Mouse (Mus musculus) liver, embryonic 14.5 days (tissue): ENCODE measurements around the gene Hdac9. TPM values are rescaled to one million over a fixed set of nuclear protein-coding genes. Genes with fewer than 3 reads are reported as not detected.

Experiments used
- ATAC-seq: fragments of 200-750 bp; cut with Nextera tagmentation; 2 replicates; pipeline ENCODE4 v1.8.0; 2017; ENCODE audit warnings: moderate number of reproducible peaks, mild to moderate bottlenecking, moderate library complexity; ENCODE audit not compliant: insufficient read depth
- DNase-seq, 3 experiments: peaks; one replicate each; pipeline ENCODE4 v3.0.0-alpha.2; 2012 to 2013; ENCODE audit warnings: low read depth in 3 of 3, low spot score in 3 of 3
- H3K27ac ChIP-seq: fragments of 300-500 bp; sonication (generic); 2 replicates; pipeline ENCODE4 v1.5.1; 2014; ENCODE audit warnings: moderate library complexity, mild to moderate bottlenecking, control low read depth, inconsistent platforms
- H3K27me3 ChIP-seq: fragments of 300-500 bp; sonication (generic); 2 replicates; pipeline ENCODE4 v1.6.1; 2014; ENCODE audit warnings: mild to moderate bottlenecking, low read length, moderate library complexity; ENCODE audit not compliant: control insufficient read depth, insufficient read depth
- H3K36me3 ChIP-seq: fragments of 300-500 bp; sonication (generic); replicated peaks from 2 replicates; pipeline ENCODE4 v1.6.1; 2014; ENCODE audit warnings: low read depth; ENCODE audit not compliant: control insufficient read depth, insufficient read depth
- H3K4me1 ChIP-seq, 2 experiments: fragments of 200-500 bp in 1 of 2; fragments of 300-500 bp in 1 of 2; sonication (generic) in 1 of 2; replicated peaks; 2 replicates each; pipeline ENCODE4 v1.6.1; 2012 to 2014; ENCODE audit warnings: antibody characterized with exemption in 1 of 2, inconsistent platforms in 1 of 2, low read length in 1 of 2; ENCODE audit not compliant: control insufficient read depth in 2 of 2, insufficient read depth in 2 of 2
- H3K4me2 ChIP-seq: fragments of 300-500 bp; sonication (generic); 2 replicates; pipeline ENCODE4 v1.6.1; 2014; ENCODE audit warnings: low read depth, mild to moderate bottlenecking, control low read depth, moderate library complexity
- H3K4me3 ChIP-seq, 2 experiments: fragments of 200-500 bp in 1 of 2; fragments of 300-500 bp in 1 of 2; sonication (generic) in 1 of 2; 2 replicates each; pipeline ENCODE4 v1.5.1; 2012 to 2014; ENCODE audit warnings: low read depth in 2 of 2, low read length in 2 of 2, mild to moderate bottlenecking in 2 of 2, control low read depth in 1 of 2, inconsistent platforms in 1 of 2, moderate library complexity in 1 of 2; ENCODE audit not compliant: insufficient read depth in 1 of 2
- H3K9ac ChIP-seq: fragments of 300-500 bp; sonication (generic); replicated peaks from 2 replicates; pipeline ENCODE4 v1.6.1; 2014; ENCODE audit warnings: mild to moderate bottlenecking, control low read depth, moderate library complexity
- H3K9me3 ChIP-seq: fragments of 300-500 bp; sonication (generic); 2 replicates; pipeline ENCODE4 v1.6.1; 2016; ENCODE audit warnings: low read length, mixed read lengths; ENCODE audit not compliant: control insufficient read depth
- CTCF ChIP-seq: IDR thresholded peaks from 2 replicates; pipeline ENCODE4 v1.5.1; 2016; ENCODE audit warnings: antibody characterized with exemption, low read depth, control low read depth
- EP300 ChIP-seq: IDR thresholded peaks from 2 replicates; pipeline ENCODE4 v1.6.1; 2016; ENCODE audit warnings: antibody characterized with exemption, low read depth
- WGBS: fragments of 180-500 bp; shearing (Covaris S2); extraction: QIAGEN DNeasy Blood & Tissue Kit; methylation state at CpG from one replicate; pipeline ENCODE4 v1.1.7; 2014; ENCODE audit not compliant: insufficient replicate concordance; 5-methylcytosine and 5-hydroxymethylcytosine counted together
- polyA plus RNA-seq, 2 experiments: library from polyadenylated mRNA; depleted of rRNA in 1 of 2; stranded (reverse) in 1 of 2; unstranded in 1 of 2; fragments of >200 nt; fragmentation: Nextera tagmentation in 1 of 2; extraction: Ambion mirVana in 1 of 2; gene quantifications; 2 replicates each; pipeline versions ENCODE4 v1.2.1 to v1.2.3; 2012 to 2014

Gene Hdac9
- polyA plus RNA-seq, 2 experiments = 1.3 to 1.4 TPM

- Histone ChIP-seq H3K9me3 (no peaks in the 10 kb centered on the region), H3K27ac (no peak overlapping the region), H3K4me1 (no peaks in the 10 kb centered on the region), H3K36me3 (no peaks in the 10 kb centered on the region), H3K9ac (no peak overlapping the region), H3K4me3 (no peak overlapping the region), H3K27me3 (no peaks in the 10 kb centered on the region), H3K4me2 (no peak overlapping the region)
- WGBS = 43% methylated on average over 2 of the region's 2 CpGs
- TF ChIP-seq CTCF (no peak), EP300 (no peak)
- DNase-seq (no peak), ATAC-seq (no peak)
Measured at GRCm38 (mm10) chr12:34874926-34875325, 42.0 kb downstream of the Hdac9 start.

GRCm38 (mm10) chr12:34871028-34871427, 45.9 kb downstream of the Hdac9 start:
- WGBS = 65% methylated on average over 7 of the region's 7 CpGs
- H3K27ac ChIP-seq = no peak overlapping the region
- ATAC-seq = no peak

GRCm38 (mm10) chr12:34841196-34841595, 75.7 kb downstream of the Hdac9 start:
- no peak overlapping the region for H3K4me2 ChIP-seq
- WGBS = 58% methylated on average over 4 of the region's 4 CpGs
- H3K9ac ChIP-seq = no peak overlapping the region
- H3K27ac ChIP-seq = no peak overlapping the region
- no peaks in the 10 kb centered on the region for H3K36me3 ChIP-seq
- no peak for ATAC-seq
- no peaks in the 10 kb centered on the region for H3K27me3 ChIP-seq
- no peaks in the 10 kb centered on the region for H3K9me3 ChIP-seq
- no peak overlapping the region for H3K4me3 ChIP-seq
- no peak for DNase-seq
- TF ChIP-seq EP300 = no peak
- no peak for TF ChIP-seq CTCF
- no peaks in the 10 kb centered on the region for H3K4me1 ChIP-seq

More at GRCm38 (mm10) chr12:34871028-34871427, 45.9 kb downstream of the Hdac9 start:
- Histone ChIP-seq H3K9me3 (no peaks in the 10 kb centered on the region), H3K4me3 (no peak overlapping the region), H3K4me2 (no peak overlapping the region), H3K27me3 (no peaks in the 10 kb centered on the region), H3K36me3 (no peaks in the 10 kb centered on the region), H3K9ac (no peak overlapping the region), H3K4me1 (no peaks in the 10 kb centered on the region)
- no peak for TF ChIP-seq CTCF
- no peak for TF ChIP-seq EP300
- DNase-seq = no peak

- no peak overlapping the region for H3K4me3 ChIP-seq
- H3K27me3 ChIP-seq = no peaks in the 10 kb centered on the region
- H3K9me3 ChIP-seq = no peaks in the 10 kb centered on the region
- DNase-seq (no peak), ATAC-seq (no peak)
- WGBS = 52% methylated on average over 5 of the region's 5 CpGs
- H3K4me2 ChIP-seq = no peak overlapping the region
- TF ChIP-seq EP300 (no peak), CTCF (no peak)
- H3K36me3 ChIP-seq = no peaks in the 10 kb centered on the region
- H3K4me1 ChIP-seq = no peaks in the 10 kb centered on the region
- H3K27ac ChIP-seq = no peak overlapping the region
- H3K9ac ChIP-seq = no peak overlapping the region
Measured at GRCm38 (mm10) chr12:34837318-34837717, 79.6 kb downstream of the Hdac9 start.

GRCm38 (mm10) chr12:34836864-34837263, 80.0 kb downstream of the Hdac9 start:
- Histone ChIP-seq H3K9me3 (no peaks in the 10 kb centered on the region), H3K9ac (no peak overlapping the region), H3K4me1 (no peaks in the 10 kb centered on the region), H3K27me3 (no peaks in the 10 kb centered on the region), H3K4me2 (no peak overlapping the region), H3K36me3 (no peaks in the 10 kb centered on the region), H3K27ac (no peak overlapping the region), H3K4me3 (no peak overlapping the region)
- TF ChIP-seq CTCF = no peak
- TF ChIP-seq EP300 = no peak
- DNase-seq = no peak
- no peak for ATAC-seq
- WGBS = 48% methylated on average over 1 of the region's 1 CpGs
